Mouse (Mus musculus) urinary bladder, adult 2 months (tissue): Measurements from ENCODE around the gene Diexf. TPM values are rescaled to one million over a fixed set of nuclear protein-coding genes. Genes with fewer than 3 reads are reported as not detected.

ENCODE experiments used
- DNase-seq: peaks from one replicate; pipeline ENCODE4 v3.0.0; 2022; ENCODE audit warnings: low spot score
- polyA plus RNA-seq: library from polyadenylated mRNA; depleted of rRNA; stranded (reverse); fragments of >200 nt; gene quantifications from 2 replicates; pipeline ENCODE4 v1.2.3, GENCODE M21; 2012; rRNA removed

Gene Diexf
- polyA plus RNA-seq, 1 experiment: 16.4 TPM

DNA sequence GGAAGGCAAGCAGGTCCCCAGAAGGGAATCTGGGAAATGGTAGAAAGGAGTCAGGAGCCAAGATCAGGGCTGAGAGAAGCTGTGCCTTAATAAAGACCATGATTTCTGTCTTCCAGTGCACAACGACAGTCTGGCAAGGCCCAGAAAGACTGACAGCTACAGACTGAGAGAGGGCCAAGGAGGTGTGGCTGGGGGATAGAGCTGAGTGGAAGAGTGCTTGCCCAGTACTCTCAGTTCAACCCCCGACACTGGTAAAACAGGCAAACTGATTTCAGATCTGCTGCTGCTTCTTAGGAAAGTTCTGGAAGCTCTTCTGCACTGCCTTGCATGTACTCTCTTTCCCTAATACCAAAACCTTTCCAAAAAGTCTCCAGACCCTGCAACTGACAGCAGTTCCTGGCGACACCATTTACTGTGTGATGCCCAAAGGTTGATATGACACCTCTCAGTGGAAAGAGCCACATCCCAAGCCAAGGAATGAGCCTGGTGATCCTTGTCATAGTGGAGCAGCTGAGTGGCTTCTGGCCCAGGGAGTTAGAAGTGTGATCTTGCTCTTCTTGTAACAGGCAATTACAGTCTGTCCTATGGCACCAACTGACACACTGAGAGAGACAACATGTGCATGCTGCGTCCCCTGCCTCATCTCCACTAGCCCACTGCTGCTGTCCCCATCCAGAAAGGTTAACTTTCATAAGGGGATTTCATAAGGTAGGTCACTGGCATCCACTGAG lies 43.8 kb downstream of the Diexf start:
- DNase-seq: no peak

DNA sequence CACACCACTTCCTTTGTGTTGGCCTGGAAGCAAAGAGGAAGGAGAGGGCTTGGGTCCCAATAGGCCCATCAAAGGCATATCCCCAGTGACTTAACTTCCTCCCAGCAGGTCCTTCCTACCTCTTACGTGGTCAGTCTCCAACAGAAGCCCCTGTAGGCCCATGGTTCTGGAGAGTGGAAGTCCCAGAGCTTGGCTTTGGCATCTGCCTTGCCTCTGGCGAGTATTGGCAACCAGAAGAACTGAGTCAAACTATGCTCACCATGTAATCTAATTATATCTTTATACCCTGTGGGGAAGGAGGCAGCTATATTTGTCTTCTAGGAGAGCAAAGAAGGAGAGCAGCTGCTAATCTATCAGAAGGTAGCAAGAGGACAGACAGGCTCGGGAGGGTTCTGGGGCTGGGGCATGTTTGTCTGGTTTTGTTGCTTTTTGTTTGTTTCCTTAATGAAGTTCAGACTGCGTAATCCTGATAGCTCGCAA lies 44.5 kb downstream of the Diexf start:
- DNase-seq: no peak

DNA sequence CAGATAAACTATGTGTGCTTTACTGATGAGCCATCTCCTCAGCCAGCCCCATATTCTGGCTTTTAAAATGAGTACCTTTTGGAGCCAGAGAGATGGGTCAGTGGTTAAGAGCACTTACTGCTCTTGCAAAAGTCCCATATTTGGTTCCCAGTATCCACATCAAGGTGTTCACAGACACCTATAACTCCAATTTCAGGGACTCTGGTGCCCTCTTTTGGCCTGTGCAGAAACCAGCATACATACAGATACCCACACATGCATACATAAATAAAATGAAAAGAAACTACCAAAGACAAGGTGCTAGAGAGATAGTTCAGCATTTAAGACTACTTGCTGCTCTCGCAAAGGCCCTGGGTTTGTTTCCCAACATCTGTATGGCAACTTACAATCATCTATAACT lies 46.1 kb downstream of the Diexf start:
- no peak for DNase-seq

DNA sequence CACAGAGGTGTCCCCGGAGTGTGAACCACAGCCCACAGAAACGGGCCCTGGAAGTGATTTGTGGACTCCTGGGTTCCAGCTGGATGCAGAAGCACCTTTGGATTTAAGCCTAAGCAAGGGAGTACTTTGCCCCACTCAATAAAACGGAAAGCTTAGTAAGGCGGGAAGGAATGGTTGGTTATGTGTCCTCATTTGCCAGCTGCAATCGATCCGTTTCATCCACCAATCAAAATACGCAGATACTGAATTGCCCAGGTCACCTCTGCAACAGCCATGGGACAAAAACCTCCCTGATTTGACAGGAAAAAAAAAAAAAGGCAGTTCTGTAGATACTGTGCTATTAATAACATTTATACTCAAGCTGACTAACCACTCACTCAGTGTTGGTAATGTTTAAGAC lies 47.0 kb downstream of the Diexf start:
- no peak for DNase-seq

DNA sequence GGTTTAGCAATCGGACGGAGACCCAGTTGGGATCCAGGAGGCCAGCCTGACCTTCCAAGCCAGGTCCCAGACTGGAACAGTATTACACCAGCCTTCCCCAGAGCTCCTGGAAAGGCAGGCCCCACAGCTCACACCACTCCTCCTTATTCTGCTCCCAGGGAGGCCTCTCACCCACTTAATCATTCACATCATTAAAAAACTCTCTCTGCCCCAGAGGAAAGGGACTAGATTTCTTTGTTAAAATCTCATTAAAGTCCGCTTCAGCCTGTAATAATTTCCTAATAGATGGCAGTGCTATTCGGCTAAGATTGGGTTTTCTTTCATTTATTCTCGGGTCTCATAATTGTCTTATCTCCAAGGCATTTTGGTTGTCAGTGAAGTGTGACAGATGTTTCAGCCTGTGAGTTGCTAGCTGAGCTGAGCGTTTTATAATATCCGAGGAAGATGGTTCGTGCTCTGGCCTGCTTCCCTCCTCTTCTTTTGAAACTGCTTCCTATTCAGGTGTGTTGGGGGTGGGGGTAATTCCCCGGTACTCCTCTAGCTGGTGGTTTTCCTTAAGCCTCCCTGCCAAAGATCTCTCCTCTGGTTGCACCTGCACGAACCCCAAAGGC lies 47.7 kb downstream of the Diexf start:
- DNase-seq: no peak

DNA sequence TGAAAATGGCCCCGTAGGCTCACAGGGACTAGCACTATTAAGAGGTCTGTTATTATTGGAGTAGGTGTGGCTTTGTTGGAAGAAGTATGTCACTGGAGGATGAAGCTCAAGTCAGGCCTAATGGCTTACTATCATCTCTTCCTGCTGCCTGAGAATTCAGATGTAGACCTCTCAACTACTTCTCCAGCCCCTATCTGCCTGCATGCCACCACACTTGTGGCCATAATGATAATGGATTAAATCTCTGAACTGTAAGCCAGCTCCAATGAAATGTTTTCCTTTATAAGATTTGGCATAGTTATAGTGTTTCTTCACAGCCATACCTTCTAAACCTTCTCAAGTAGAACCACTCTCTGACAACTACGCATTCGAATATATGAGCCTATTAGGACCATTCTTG lies 67.5 kb downstream of the Diexf start:
- DNase-seq: no peak

DNA sequence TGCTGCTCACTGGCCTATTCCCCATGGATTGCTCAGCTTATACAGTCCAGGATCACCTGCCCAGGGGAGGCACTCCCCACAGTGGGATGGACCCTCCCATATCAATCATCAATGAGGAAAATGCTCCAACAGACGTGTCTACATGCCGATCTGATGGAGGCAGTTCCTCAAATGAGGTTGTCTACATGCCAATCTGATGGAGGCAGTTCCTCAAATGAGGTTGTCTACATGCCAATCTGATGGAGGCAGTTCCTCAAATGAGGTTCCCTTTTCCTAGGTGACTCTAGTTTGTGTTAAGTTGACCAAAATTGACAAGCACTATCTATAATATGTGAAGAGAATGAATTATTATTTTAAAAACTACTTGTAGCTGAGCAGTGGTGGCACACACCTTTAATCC lies 69.9 kb downstream of the Diexf start:
- DNase-seq: no peak

DNA sequence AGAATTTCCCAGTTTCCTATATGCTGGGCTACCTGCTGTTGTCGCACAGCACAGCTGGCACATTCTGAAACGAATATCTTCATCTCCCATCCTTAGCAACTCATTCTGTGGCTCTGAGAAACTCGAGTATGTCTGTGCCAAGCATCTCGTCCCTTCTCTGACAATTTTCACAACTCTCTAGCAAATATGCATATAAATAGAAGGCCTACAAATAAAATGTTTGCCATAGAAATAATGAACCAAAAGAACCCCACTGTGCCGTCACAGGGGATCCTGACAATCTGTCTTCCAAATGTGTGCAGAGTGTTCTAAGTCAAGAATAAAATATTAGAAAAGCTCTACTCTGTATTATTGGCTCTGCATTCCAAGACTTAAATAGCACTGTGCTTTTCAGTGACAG lies 70.5 kb downstream of the Diexf start:
- DNase-seq: no peak

DNA sequence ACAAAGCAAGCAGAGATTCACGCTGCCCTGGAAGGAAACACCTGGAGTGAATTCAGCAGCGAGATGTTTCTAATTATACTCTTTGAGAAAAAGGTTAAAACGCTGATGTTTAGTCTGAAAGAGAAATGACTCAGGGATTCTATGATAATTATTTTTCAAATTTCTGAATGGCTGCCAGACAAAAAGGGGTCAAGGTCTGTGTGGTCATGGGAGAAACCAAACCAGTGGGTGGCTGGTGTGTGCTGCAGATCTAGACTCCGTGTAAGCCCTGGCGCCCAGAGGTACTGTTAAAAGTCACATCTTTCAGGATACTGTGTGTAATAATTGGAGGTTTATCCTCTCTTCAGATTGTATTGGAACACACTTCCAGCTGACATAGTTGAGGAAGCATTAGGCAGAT lies 75.7 kb downstream of the Diexf start:
- DNase-seq: no peak

DNA sequence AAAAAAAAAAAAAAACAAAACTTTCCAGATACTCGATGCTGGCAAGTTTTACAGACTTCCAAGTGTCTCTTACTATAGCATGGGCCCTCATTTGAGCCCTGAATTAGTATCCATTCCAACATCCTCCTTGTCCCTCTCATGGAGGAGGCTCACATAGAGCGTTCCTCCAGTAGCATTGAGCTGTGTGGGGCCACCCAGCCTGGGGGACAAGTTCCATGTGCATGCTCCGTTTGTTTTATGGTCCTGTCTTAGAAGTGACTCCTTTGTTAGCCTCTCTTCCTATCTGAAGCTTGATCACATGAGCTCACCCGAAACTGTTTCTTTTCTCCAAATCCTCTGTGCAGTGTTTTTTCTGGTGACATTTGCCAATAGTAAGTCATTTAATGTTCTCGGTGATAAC lies 77.0 kb downstream of the Diexf start:
- DNase-seq: no peak

DNA sequence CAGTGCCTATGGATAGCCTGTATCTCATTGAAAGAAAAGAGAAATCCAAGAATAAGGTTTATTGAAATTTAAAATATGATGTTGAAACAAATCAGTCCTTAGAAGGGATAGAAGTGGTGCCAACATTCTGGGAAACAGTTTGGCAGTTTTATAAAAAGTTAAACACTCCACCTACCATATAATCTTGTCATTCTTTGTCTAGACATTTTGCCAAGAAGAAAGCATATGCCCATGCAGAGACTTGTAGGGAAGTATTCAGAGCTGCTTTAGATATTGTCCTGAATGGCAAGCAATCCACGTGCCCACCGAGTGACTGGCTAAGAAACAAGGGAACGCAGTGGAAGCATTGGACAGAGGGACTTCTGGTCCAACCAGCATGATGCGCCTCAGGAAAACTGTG lies 82.5 kb downstream of the Diexf start:
- no peak for DNase-seq

DNA sequence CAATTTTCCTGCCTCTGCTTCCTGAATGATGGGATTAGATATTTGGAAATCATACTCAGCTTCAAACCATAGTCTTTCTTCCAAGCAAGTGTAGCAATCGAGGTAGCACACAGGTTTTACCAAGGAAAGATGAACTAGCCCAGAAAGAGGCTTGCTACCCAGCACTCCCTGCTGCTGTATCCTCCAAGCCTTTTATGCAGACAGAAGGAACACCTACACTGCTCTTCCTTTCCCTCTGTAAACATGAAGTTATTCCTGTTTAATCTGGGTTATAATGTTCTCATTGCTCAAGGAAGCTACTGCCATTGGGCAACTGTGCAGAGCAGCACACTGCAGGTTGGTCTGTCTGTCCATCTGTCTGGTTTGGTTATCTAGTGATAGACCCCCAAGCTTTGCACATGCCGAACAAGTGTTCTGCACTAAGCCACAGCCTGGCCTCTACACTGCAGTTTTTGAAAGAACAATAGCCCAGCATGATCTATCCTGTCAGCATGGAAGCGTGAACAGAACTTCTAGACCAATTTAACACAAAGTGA lies 87.2 kb downstream of the Diexf start:
- DNase-seq: no peak

Other genes with a start within 250 kb of the Diexf start
- 1.1 and 1.2 TPM in 2 replicates for gene Syt14, start 94.5 kb downstream of the Diexf start, polyA plus RNA-seq
- gene Irf6, start 22.8 kb upstream of the Diexf start, polyA plus RNA-seq: 24.9 and 27.8 TPM in 2 replicates
- 9.8 and 13.3 TPM in 2 replicates for gene A130010J15Rik, start 37.8 kb upstream of the Diexf start, polyA plus RNA-seq
- gene Traf3ip3, start 71.4 kb upstream of the Diexf start, polyA plus RNA-seq: 2.2 and 2.9 TPM in 2 replicates
- 22.3 and 26.3 TPM in 2 replicates for gene Lamb3, start 77.4 kb upstream of the Diexf start, polyA plus RNA-seq
- 68.7 and 71.3 TPM in 2 replicates for gene Hsd11b1, start 133.8 kb upstream of the Diexf start, polyA plus RNA-seq
- gene G0s2, start 142.9 kb upstream of the Diexf start, polyA plus RNA-seq: 86.5 and 115 TPM in 2 replicates
- 0.44 and 0.48 TPM in 2 replicates for gene Camk1g, start 240.0 kb upstream of the Diexf start, polyA plus RNA-seq